Mouse (Mus musculus) mouse embryonic stem cell (cell line): Measurements from ENCODE around the gene Trak1.

Experiments
- in situ Hi-C, 2 experiments: fragments of 300-500 bp; cut with MboI; formaldehyde crosslinking; loops; 1 replicate in 1 of 2; 3 replicates in 1 of 2; pipeline ENCODE4 v1.14.3; 2019 to 2020; ENCODE audit warnings: low sequenced_read_pairs in 2 of 2, low pct_unique_long_range_greater_than_20kb in 1 of 2, mixed read lengths in 1 of 2; ENCODE audit not compliant: unreplicated experiment in 1 of 2

The Trak1 gene

GRCm38 (mm10) chr9:121400608-121401007 is 103.3 kb downstream of the Trak1 start:
- in situ Hi-C loops, result no loop called here

- in situ Hi-C loops, result no loop called here
Observed at GRCm38 (mm10) chr9:121403157-121403671, 105.9 kb downstream of the Trak1 start.

GRCm38 (mm10) chr9:121403699-121404098 is 106.4 kb downstream of the Trak1 start:
- in situ Hi-C loops, result no loop called here

GRCm38 (mm10) chr9:121405088-121405681 is 107.9 kb downstream of the Trak1 start:
- in situ Hi-C loops, result no loop called here

- in situ Hi-C loops, result no loop called here
Observed at GRCm38 (mm10) chr9:121405792-121406191, 108.5 kb downstream of the Trak1 start.

GRCm38 (mm10) chr9:121414237-121414636 is 116.9 kb downstream of the Trak1 start:
- in situ Hi-C loops, result no loop called here

GRCm38 (mm10) chr9:121415626-121416241 is 118.4 kb downstream of the Trak1 start:
- in situ Hi-C loops, result no loop called here

- in situ Hi-C loops, result no loop called here
Observed at GRCm38 (mm10) chr9:121416460-121416859, 119.2 kb downstream of the Trak1 start.

GRCm38 (mm10) chr9:121416872-121417637 is 119.8 kb downstream of the Trak1 start:
- in situ Hi-C loops, result no loop called here

- in situ Hi-C loops, result no loop called here
Observed at GRCm38 (mm10) chr9:121419011-121419410, 121.7 kb downstream of the Trak1 start.

- in situ Hi-C loops, result no loop called here
Observed at GRCm38 (mm10) chr9:121419573-121419972, 122.3 kb downstream of the Trak1 start.

- in situ Hi-C loops, result no loop called here
Observed at GRCm38 (mm10) chr9:121420817-121421216, 123.5 kb downstream of the Trak1 start.

GRCm38 (mm10) chr9:121422402-121422801 is 125.1 kb downstream of the Trak1 start:
- in situ Hi-C loops, result no loop called here

- in situ Hi-C loops, result no loop called here
Observed at GRCm38 (mm10) chr9:121423621-121424020, 126.3 kb downstream of the Trak1 start.

- in situ Hi-C loops, result no loop called here
Observed at GRCm38 (mm10) chr9:121424281-121425164, 127.2 kb downstream of the Trak1 start.

- in situ Hi-C loops, result no loop called here
Observed at GRCm38 (mm10) chr9:121426451-121426850, 129.1 kb downstream of the Trak1 start.

GRCm38 (mm10) chr9:121426902-121427301 is 129.6 kb downstream of the Trak1 start:
- in situ Hi-C loops, result no loop called here

- in situ Hi-C loops, result no loop called here
Observed at GRCm38 (mm10) chr9:121429592-121429991, 132.3 kb downstream of the Trak1 start.

- in situ Hi-C loops, result no loop called here
Observed at GRCm38 (mm10) chr9:121430379-121430778, 133.1 kb downstream of the Trak1 start.
